Mouse (Mus musculus) lung, postnatal 36 days (tissue): ENCODE measurements around the gene Pdss2.

ENCODE experiments used
- DNase-seq: peaks from one replicate; pipeline ENCODE4 v3.0.0; 2022; ENCODE audit warnings: mixed read lengths

The Pdss2 gene

GRCm38 (mm10) chr10:43487441-43488010, 266.2 kb downstream of the Pdss2 start:
- DNase-seq, result no peak

- DNase-seq, result no peak
These were observed 267.0 kb downstream of the Pdss2 start for GRCm38 (mm10) chr10:43488258-43488657.

GRCm38 (mm10) chr10:43489139-43489538, 267.9 kb downstream of the Pdss2 start:
- no peak for DNase-seq

- peak; percentile 30 for DNase-seq
These were observed 268.3 kb downstream of the Pdss2 start for GRCm38 (mm10) chr10:43489550-43489949.

GRCm38 (mm10) chr10:43490034-43490433, 268.7 kb downstream of the Pdss2 start:
- DNase-seq, result peak; percentile 15

- no peak for DNase-seq
These were observed 269.6 kb downstream of the Pdss2 start for GRCm38 (mm10) chr10:43490846-43491245.

GRCm38 (mm10) chr10:43502599-43502998, 281.3 kb downstream of the Pdss2 start:
- DNase-seq, result no peak

GRCm38 (mm10) chr10:43504291-43504690, 283.0 kb downstream of the Pdss2 start:
- DNase-seq, result no peak

- DNase-seq, result no peak
These were observed 285.8 kb downstream of the Pdss2 start for GRCm38 (mm10) chr10:43507051-43507450.

- no peak for DNase-seq
These were observed 287.9 kb downstream of the Pdss2 start for GRCm38 (mm10) chr10:43509228-43509627.

- no peak for DNase-seq
These were observed 291.7 kb downstream of the Pdss2 start for GRCm38 (mm10) chr10:43512976-43513375.
